Mouse (Mus musculus) adrenal gland, postnatal 4 days (tissue): ENCODE measurements around the gene Gm10100. TPM values are rescaled to one million over a fixed set of nuclear protein-coding genes. Genes with fewer than 3 reads are reported as not detected.
"Not testable (repeated sequence)": the region's sequence is repeated elsewhere in the genome, so short reads cannot be mapped to it uniquely, and the experiment has no call there.

ENCODE experiments used
- DNase-seq, 2 experiments: peaks; one replicate each; pipeline ENCODE4 v3.0.0; 2021 to 2022; ENCODE audit warnings: low spot score in 2 of 2, mixed read lengths in 2 of 2
- long read RNA-seq, 2 experiments: library from polyadenylated mRNA; stranded (forward); transcript quantifications; one replicate each; pipeline ENCODE4 v2.0.0; 2021
- total RNA-seq, 2 experiments: library from RNA; stranded (reverse); gene quantifications; 2 replicates each; pipeline ENCODE4 v1.2.3; 2021

Gm10100 gene
- total RNA-seq = not detected
- long read RNA-seq, experiment 1 = 0 reads
- long read RNA-seq, experiment 2 = 0 reads

DNA sequence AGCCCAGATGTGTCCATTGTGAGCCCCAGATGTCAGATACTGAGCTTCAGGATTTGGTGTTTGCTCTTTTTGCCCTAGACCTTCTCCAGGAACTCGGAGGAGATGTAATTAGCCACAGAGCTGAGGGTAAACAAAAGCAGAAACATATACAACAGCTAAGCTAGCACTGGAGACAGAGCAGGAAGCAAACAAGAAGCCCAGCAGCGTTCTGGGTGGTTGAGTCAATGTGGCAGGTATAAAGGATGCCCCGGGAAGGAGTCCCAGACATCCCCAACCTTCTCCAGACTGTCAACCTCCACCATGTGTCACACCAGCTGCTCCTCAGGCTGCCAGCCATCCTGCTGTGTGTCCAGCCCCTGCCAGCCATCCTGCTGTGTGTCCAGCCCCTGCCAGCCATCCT, at the start of gene Gm10100:
Gene Gm10100 (plus strand): TSS at position 301 of the 400 bp plus-strand sequence.
- DNase-seq = no peak

DNA sequence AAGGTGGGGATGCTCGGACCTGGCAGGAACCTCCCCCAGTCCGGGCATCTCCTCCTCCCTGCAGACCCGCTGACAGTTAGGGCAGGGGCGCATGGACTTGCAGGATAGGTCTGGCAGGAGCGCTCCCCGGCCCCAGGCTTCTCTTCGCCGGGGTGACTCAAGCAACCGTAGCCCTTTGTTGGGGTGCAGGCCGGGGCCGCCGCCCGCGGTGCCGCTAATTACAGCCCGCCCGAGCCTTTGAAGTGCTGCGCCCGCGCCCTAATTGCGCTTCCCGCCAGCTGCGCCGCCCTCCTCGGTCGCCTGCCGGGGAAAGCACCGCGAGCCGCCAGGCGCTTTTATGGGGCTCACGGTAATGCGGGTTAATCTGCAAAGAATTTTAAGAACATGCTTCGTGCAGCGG, 48.7 kb upstream of the Gm10100 start:
- no peak for DNase-seq

DNA sequence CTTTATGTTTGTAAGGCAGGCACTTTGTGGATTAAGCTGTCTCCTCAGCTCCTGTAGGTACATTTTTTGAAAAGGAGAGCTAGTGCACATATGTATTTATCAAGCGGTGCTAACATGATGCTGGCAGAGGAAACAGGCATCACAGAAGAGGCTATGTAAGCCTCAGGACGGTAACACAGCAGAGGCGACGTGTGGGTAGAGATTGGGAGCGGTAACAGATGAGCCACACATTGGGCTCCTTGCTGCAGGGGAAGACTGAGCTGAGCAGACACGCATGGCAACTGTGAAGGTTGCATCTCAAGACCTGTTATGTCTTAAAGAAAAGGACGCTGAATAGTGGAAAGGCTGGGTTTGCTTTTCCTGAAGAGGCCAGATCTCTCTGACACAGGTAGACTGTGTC, 43.3 kb upstream of the Gm10100 start:
- DNase-seq = no peak

- no peak for DNase-seq
These were observed 42.1 kb upstream of the Gm10100 start for GRCm38 (mm10) chr10:77684181-77684580.

- no peak for DNase-seq
These were observed 40.2 kb upstream of the Gm10100 start, which contains the start of gene Tspear for GRCm38 (mm10) chr10:77685895-77686664. Gene Tspear (plus strand): TSS chr10:77686569.

- DNase-seq = no peak
These were observed 39.3 kb upstream of the Gm10100 start for GRCm38 (mm10) chr10:77687021-77687420.

GRCm38 (mm10) chr10:77690356-77690807, 35.9 kb upstream of the Gm10100 start, which contains the start of gene Gm19402:
Gene Gm19402 (minus strand): TSS chr10:77690757.
- not testable (repeated sequence) for DNase-seq

DNA sequence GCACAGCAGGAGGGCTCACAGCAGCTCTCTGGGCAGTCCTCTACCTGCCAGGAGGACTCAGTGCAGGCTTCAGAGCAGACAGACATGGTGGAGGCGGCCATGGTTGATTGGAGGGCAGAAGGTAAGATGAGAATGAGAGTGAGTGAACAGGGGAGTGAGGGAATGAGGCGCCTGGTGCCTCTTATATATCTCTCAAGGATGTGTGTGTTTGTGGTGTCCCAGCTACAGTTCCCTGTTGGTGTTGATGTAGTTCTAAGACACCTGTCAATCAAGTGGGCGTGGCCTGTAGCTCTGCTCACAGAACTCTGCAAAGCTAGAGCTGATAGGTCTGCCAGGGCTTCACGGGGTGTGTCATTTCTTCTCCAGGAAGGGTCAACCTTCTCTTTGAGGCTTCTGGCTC, 29.2 kb upstream of the Gm10100 start, which contains the start of gene Gm9508:
Gene Gm9508 (minus strand): TSS at position 101 of the 400 bp plus-strand sequence.
- DNase-seq = no peak

DNA sequence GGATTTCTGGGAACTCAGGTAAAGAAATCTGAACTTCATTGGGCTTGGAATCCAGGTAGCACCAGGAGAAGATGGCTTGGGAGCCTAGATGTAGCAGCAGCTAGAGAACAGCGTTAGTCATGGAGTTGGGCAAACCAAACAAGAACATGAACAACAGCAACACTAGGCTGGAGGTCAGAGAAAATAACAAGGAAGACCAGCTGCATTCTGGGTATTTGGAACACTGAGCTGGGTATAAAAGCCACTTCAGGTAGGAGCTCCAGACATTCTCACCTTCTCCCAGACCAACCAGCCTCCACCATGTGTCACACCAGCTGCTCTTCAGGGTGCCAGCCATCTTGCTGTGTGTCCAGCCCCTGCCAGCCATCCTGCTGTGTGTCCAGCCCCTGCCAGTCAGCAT, 20.0 kb upstream of the Gm10100 start, which contains the start of gene Gm10272:
Gene Gm10272 (plus strand): TSS at position 301 of the 400 bp plus-strand sequence.
- DNase-seq = no peak

DNA sequence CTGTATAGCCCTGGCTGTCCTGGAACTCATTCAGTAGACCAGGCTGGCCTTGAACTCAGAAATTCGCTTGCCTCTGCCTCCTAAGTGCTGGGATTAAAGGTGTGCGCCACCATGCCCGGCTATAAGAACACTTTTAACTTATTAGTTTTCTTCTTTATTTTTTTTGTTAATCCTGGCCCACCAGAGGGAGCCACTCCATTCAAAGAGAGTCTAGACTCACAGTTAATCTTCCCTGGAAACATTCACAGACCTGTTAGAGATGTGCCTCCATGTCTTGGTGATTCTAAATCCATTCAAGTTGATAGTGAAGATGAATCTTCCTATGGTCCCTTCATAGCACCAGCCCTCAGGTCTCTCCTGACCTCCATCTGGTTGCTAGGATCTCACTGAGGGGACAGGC, 16.5 kb upstream of the Gm10100 start:
- no peak for DNase-seq

DNA sequence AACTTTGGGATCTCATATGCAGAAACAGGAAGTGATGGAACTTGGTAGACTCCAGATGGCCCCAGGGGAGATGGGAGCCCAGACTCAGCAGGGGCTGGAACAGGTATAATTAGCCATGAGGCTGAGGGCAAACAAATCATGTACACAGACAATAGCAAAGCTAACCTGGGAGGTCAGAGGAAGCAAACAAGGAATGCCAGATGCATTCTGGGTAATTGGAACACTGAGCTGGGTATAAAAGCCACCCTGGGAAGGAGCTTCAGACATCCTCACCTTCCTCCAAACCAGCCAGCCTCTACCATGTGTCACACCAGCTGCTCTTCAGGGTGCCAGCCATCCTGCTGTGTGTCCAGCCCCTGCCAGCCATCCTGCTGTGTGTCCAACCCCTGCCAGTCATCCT, 15.1 kb upstream of the Gm10100 start, which contains the start of gene Gm10024:
Gene Gm10024 (plus strand): TSS at position 301 of the 400 bp plus-strand sequence.
- DNase-seq = not testable (repeated sequence)

DNA sequence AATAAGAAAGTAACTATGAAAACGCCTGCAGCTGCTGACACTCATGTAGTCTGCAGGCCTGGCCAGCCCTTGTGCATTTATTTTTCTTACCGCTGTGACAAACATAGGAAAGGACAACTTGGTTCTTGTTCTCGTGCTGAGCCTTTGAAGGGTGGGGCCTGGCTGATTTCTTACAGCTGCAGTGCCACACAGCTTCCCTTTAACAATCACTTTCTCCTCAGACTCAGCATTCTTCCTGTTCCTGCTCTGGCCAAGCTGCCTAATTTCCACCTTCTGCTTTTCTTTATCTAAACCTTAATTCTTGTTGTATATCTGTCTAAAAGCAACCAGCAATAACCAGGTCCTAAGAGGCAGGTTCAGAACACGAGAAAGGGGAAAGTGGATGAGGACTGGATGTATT, 12.6 kb upstream of the Gm10100 start:
- DNase-seq = no peak

DNA sequence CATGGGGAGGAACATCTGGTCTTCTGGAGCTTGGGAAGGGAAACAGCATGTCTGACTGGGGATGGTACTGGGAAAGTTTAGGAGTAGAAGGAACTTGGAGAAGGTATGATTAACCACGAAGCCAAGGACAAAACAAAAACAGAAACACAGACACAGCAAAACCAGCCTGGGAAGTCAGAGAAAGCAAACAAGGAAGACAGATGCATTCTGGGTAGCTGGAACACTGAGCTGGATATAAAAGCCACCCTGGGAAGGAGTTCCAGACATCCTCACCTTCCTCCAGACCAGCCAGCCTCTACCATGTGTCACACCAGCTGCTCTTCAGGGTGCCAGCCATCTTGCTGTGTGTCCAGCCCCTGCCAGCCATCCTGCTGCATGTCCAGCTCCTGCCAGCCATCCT, 10.8 kb upstream of the Gm10100 start, which contains the start of gene Gm10142:
Gene Gm10142 (plus strand): TSS at position 301 of the 400 bp plus-strand sequence.
- DNase-seq = no peak

- not testable (repeated sequence) for DNase-seq
These were observed 6.0 kb upstream of the Gm10100 start, which contains the start of gene Krtap12-1 for GRCm38 (mm10) chr10:77720299-77720698. Gene Krtap12-1 (plus strand): TSS chr10:77720599.

- no peak for DNase-seq
These were observed 1.4 kb upstream of the Gm10100 start for GRCm38 (mm10) chr10:77724855-77725254.

GRCm38 (mm10) chr10:77728280-77728679, 2.0 kb downstream of the Gm10100 start:
- no peak for DNase-seq

DNA sequence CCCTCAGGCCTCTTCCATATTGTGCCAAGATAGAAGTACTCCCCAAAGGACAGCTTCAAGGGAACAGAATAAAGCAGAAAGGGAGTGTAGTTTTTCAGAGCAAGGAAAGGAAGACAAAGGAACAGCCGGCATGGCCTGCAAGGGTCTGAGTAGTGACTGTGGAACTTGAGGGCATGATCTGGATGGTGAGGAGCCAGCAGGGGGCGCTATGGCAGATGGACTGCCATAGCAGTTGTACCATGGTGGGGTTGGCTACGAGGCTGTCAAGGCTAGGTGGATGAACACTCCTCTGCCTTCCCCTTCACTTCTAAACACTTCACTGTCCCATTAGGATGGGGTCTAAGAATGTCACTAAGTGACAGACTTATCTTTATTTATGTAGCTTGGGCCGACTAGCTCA, 3.0 kb downstream of the Gm10100 start:
- DNase-seq = no peak

DNA sequence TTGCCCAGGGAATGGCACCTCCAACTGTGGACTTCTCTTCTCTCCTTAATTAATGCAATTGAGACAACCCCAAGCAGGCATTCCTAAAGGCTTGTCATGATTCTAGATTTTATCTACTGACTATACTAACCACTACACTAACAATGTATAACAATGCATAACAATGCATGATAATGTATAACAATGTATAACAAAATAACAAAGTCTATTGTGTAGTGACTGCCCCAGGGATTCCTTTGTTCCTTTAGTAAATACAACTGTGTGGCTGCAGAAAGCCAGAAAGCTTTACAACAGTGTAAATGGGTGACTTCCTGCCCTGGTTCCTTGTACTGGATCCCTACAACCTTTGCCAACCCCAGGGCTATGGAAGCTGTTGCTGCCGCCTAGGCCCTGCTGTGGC, 9.6 kb downstream of the Gm10100 start:
- DNase-seq = no peak

DNA sequence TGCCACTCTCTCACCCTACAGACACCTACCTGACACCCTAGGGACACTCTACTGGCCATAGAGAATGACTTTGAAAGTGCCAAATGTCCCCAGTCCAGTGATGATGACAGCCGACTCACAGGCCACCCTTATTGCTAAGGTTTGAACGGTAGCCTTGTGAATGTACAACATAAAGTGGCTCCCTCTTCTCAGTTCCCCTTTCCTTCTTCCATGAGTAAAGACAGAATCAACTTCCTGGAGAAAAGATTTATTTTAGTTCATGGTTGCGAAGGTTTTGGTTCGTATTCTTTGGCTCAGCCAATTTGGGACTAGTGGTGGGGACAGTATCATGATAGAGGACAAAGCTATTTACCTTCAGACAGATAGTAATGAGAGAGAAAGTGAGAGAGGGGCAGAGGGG, 12.6 kb downstream of the Gm10100 start:
- DNase-seq = no peak

DNA sequence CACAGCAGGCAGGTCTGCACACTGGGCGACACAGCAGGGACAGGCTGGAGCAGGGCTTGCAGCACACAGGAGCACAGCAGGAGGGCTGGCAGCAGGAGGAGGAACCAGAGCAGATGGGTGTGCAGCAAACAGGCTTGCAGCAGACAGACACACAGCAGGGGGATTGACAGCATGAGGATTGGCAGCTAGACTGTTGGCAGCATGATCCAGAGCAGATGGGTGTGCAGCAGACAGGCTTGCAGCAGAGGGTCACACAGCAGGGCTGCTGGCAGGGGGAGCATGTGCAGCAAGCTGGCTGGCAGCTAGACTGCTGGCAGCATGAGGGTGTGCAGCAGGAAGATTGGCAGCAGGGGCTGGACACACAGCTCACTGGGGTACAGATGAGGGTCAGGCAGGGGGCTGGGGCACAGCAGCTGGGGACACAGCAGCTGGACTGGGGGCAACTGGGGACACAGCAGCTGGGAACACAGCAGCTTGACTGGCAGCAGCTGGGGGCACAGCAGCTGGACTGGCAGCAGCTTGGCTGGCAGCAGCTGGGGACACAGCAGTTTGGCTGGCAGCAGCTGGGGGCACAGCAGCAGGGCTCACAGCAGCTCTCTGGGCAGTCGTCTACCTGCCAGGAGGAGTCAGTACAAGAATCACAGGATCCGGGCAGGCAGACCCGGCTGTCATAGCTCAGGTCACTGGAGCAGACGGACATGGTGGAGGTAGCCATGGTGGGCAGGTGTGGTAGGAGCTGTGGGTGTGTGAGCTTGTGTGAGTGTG, 15.8 kb downstream of the Gm10100 start, which contains the start of gene Gm18596:
Gene Gm18596 (minus strand): TSS at position 715 of the 765 bp plus-strand sequence.
- not testable (repeated sequence) for DNase-seq

DNA sequence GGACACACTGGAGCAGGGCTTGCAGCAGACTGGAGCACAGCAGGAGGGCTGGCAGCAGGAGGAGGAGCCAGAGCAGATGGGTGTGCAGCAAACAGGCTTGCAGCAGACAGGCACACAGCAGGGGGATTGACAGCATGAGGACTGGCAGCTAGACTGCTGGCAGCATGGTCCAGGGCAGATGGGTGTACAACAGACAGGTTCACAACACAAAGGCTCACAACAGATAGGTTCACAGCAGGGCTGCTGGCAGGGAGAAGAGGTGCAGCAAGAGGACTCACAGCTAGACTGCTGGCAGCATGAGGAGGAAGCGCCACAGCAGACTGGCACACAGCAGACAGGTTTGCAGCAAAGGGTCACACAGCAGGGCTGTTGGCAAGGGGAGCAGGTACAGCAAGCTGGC, 24.4 kb downstream of the Gm10100 start:
- DNase-seq = not testable (repeated sequence)
